Mouse (Mus musculus): Measurements from ENCODE around the gene Mical2.
A peak's percentile ranks its signal among the peaks of the same experiment; 100 is the strongest.

The Mical2 gene

DNA sequence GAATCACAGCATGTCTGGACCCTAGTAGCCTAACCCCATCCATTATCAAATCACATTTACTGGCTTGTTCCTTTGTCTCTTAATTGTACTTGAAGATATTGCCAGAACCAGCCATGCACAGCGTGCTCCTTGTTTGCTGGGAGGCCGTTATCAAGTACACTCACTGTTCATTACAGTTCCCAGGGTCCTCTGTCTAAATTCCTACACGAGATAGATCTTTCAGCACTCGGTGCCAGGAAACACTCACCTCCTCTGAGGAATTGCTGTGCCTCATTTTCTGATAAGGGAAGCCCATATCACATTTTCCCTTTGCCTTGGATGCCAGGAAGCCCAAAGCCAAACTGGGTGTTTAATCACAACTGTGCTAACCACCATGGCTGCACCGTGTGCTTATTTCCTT, 91.8 kb downstream of the Mical2 start:
- no peak for DNase-seq (ENCODE audit: inconsistent ontology term)

DNA sequence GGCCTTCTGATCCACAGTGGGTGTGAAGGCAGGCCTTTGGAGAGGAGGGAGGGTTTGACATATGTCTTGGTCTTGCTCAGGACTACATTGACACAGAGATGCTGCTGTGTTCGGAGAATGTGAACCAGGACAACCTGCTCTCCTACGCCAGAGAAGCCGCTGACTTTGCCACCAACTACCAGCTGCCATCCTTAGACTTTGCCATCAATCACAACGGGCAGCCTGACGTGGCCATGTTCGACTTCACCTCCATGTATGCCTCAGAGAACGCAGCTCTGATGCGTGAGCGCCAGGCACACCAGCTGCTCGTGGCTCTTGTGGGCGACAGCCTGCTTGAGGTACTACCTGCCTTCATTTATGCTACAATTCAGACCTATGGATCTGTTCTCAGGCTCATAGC, 92.7 kb downstream of the Mical2 start:
- no peak for DNase-seq (ENCODE audit: inconsistent ontology term)

DNA sequence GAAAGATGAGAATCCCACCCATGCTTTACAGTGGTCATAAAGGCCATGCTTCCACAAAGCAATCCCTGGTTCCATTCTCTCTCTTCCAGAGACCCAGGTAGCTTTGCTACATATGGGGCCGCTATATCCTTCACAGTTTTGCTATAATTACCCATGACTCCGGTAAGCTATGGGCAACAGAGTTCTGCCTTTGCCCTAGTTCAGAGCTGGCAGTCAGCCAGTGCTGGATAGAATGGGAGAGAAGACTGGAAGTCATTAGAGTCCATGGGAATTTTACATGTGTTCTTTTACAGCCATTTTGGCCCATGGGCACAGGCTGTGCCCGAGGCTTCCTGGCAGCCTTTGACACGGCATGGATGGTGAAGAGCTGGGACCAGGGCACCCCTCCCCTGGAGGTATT, 93.8 kb downstream of the Mical2 start:
- no peak for DNase-seq (ENCODE audit: inconsistent ontology term)

DNA sequence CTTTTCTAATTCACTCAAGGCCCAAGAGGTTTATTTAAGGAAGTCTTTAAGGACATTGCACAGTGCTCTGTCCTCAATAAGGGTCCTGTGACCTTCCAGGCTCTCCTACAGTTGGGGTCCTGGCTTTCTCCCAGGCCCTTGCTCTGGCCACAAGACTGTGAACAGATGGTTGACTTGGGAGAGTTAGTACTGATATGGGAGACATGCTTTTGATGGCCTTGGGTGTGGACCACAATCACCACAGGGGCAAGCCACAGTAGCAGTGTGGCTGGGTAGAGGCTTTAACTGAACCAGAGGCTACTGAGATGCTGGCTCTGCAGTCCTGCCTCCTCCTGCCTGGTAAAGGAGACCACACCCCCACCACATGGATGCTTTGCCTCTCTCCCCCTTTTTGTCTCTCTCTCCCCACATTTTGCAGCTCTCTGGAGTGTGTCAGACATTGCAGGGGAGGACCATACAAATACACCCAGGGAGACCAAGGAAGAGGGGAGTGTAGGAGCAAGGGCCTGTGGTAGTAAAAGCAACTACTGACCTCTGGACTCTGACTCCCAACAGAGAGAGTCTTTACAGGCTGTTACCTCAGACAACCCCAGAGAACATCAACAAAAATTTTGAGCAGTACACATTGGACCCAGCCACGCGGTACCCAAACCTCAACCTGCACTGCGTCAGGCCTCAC, 94.5 kb downstream of the Mical2 start:
- no peak for DNase-seq (ENCODE audit: inconsistent ontology term)

DNA sequence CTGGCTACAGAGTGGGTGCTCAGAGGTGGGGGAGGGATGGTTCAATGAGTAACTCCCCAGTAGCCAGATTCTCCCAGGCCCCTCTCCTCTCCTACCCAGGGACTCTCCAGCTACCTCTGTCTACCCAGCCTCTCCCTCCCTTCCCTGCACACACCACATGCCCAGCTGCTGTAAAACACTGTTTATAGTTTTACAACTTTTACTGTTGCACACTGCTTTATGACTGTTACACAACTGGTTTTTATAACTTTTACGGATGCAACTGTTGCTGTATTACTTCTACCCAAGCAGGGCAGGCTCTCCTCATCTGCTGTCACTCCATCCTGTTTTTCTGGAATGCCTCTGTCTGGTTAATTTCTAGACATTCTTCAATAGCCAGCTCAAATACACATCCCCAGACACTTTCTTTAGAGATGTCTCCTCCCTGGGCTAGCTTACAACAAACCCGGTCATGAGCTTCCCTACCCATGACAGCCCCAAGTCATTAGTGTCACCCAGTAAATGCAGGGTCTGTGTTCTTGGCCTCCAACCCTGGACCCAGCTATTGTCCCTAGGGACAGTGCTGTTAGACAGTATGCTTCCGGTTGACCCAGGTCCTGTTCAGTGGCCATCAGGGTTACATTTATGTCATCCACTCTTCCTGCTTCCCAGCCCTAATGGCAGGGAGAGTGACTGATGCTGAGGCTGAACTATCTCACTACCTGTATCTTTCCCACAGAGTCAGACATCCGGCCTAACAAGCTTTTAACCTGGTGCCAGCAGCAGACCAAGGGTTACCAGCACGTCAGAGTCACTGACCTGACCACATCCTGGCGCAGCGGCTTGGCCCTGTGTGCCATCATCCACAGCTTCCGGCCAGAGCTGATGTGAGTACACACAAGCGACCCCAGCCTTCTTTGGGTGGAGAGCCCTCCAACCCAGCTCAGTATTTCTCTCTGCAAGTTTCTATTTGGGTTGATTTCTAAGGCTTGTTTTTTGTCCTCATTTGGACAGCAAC, 96.4 kb downstream of the Mical2 start:
- DNase-seq (ENCODE audit: inconsistent ontology term), result no peak

DNA sequence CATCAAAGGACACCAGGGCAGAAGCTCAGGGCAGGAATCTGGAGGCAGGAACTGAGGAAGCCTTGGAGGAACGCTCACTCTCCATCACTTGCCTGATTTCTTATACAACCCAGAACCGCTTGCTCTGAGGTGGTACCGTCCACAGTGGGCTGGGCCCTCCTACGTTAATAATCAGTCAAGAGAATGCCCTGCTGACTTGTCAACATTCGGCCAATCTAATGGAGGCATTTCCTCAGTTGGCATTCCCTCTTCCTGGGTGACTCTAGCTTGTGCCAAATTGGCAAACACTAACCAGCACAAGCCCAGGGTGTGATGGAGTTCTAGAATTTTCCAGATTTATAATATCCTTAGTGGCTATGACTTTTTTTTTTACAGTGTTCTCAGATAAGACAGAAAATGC, 98.9 kb downstream of the Mical2 start:
- DNase-seq (ENCODE audit: inconsistent ontology term), result no peak

DNA sequence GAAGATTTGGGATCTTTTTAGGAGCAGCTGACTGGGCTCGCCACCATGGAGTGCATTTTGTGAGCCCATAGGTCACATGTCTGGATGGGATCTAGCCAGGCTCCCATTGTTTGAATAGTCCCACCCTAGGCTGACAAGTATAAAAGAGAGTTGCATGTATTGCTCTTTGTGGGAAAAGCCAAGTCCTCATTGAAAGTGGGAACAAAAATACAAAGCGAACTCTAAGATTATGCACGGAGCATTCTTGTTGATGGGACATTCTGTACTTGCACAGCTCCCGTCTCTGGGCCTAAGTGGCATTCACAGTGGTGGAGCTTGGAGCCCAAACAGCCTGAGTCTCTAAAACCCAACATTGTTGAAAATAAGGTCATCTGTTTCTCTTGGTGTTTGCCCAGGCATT, 101.2 kb downstream of the Mical2 start:
- no peak for DNase-seq (ENCODE audit: inconsistent ontology term)

DNA sequence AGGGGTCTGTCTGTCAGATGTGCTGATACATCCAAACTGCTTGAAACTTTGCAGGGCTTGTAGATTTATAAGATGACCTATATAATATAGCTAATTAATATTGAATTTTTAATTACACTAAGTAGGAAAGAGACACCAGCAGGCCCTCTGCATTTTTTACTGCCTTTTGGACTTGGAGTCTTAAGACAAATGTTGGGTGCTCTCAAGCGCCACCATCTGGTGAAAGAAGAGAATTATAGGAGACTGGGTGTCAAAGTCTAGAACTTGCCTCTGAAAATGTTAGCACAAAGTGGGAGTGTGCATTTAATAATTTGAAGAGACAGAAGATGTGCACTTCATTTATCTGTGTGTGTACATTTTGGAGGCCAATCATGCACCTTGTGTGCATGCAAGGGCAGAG, 103.3 kb downstream of the Mical2 start:
- no peak for DNase-seq (ENCODE audit: inconsistent ontology term)

DNA sequence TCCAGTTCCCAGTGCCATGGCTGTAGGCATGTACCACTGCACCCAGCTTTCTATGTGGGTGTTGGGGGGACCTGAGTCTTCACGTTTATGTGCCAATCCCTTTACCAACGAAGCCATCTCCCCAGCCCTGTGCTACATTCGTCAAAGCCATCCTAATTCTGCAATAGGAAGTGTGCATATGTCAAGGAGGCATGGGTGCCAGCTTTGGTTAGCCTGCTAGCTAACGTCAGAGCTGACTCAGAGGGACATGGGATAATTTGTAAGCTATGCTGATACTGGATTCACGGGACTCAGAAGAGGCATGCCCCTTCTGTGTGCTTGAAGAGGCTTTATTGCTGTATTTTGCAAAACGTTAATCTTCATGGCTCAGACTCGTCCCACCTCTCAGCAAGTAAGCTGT, 103.8 kb downstream of the Mical2 start:
- DNase-seq (ENCODE audit: inconsistent ontology term), result no peak

DNA sequence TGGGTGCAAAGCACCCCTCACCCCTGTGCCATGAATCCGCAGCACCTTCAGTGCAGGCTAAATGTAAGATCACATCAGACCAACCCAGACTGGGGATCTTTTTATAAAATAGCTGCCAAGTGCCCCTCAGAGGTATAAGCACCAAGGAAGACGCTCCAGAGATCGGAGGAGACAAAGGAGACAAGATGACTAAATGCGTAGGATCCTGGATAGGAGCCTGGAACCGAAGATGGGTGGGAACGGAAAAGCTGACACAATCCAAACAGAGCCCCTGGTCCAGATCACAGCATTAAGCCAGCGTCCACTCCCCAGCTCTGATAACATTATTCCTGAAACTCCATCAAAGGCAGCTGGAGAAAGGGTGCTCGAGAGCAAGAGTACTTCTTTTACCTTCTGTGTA, 105.3 kb downstream of the Mical2 start:
- DNase-seq (ENCODE audit: inconsistent ontology term), result no peak

DNA sequence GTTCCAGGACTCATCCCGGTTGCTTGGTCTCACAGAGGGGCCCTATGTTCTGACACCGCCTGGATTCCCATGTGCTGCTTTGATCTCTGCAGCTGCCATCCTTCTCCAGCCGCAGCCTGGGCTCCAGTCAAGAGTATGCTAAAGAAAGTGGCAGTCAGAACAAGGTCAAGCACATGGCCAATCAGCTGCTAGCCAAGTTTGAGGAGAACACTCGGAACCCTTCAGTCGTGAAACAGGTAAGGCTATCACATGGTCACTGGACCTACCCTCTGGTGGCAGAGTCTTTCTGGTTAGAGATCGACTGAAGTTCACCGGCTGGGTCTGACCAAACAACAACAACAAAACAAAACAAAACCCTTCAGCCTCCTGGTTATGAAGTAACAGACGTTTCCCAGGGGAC, 106.1 kb downstream of the Mical2 start:
- no peak for DNase-seq (ENCODE audit: inconsistent ontology term)

DNA sequence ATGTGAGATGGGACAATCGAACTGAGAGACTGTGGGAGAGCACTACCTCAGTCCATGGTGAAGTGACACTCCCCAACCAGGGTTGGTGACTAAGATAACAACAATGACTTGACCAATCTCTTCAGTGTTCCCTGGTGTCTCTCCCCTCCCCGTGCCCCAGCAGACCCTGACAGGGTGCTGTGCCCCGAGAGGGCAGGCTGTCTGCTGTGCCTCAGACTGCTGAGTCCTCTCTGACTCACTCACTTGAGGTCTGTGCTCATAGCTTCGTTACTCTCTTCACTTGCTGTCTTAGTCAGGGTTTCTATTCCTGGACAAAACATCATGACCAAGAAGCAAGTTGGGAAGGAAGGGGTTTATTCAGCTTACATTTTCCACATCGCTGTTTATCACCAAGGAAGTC, 106.8 kb downstream of the Mical2 start:
- DNase-seq (ENCODE audit: inconsistent ontology term), result peak; percentile 73

DNA sequence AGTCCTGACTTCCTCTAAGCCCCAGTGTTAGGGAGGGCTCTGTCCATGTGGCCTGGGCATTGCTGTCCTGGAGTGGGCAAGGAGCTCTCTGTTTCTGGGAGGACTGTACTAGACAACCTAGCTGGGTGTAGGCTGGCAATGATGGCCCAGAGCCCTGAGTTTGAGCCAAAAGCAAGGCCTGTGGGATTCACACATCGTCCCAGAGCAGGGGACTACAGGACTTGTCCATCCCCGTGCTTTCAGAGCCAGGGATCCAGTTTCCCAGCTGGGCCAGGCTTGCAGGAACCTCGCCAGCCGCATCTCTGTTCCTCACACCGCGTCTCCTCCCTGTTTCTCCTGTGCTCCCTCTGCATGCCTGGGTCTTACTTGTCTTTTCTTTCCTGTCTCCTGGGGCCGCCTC, 107.7 kb downstream of the Mical2 start:
- DNase-seq (ENCODE audit: inconsistent ontology term), result no peak

DNA sequence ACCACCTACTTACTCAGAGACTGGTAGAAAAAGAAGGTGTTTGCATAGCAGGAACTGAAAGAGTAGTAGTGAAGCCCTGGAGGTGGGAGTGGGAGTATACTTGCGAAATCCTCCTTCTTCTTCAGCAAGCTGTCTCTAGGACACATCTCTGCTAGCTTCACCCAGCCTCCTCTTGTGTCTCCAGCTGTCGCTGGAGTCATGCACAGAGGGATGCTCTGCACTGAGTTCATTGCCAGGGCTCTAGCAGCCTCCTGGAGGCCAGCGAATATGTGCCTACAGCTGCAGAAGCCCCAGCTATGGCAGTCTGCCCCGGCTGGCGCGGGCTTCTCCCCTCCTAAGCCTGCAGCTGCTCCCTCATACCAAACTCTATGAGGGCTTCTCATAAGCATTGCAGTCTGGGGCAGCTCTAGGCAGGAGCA, 110.6 kb downstream of the Mical2 start:
- no peak for DNase-seq (ENCODE audit: inconsistent ontology term)

DNA sequence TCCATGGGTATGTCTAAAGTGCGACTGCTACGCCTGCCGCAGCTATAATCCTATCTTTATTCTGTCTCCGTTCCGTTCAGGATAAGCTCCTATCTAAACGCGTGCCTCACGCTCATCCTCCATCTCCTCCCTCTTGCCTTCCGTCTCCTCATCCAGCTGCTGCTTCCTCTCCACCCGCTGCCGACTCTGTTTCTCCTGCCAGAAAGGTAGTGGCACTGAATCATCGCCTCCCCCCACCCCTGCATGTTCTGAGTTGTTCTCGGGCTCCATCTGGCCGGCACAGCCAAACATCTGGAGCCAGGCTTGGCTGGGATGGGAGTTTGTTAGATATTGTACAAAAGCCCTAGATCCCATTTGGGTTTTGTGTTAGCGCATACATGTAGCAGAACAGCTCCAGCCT, 111.1 kb downstream of the Mical2 start:
- DNase-seq (ENCODE audit: inconsistent ontology term), result no peak

DNA sequence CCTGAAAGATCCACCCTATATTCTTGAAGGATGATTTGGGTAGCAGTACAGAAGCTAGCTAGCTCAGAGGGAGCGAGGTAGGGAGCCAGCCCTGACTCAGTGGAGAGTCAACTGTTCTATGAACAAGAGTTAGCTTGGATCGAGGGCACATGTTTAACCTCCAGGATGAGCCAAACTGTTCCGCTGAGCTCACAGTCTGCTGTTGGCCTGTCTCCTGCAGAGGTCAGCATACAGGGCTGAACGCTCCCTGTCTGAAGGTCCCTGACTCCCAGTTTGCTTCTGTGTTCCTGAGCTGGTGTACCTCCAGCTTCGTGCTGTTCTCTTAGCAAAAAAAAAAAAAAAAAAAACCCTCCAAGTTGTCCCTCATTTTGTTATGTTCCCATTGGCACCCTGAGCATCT, 112.1 kb downstream of the Mical2 start:
- no peak for DNase-seq (ENCODE audit: inconsistent ontology term)

DNA sequence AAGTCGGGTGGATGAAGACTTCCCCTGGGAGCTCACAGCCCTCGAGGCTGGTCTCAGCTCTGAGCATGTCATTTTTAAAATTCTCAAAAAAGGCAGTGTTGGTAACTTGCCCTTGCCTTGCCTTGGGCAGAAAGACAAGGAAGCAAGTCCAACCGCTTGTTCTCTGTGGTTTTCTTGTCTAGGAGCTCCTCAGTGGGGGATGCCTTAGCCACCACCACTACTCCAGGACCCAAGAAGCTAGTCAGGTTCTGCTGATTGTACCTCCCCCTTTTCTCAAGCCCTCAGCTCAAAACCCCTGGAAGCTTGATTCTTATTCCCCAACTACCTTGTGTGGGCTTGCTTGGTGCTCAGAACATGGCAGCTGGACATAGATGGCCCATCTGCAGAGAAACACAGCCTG, 115.4 kb downstream of the Mical2 start:
- no peak for DNase-seq (ENCODE audit: inconsistent ontology term)

DNA sequence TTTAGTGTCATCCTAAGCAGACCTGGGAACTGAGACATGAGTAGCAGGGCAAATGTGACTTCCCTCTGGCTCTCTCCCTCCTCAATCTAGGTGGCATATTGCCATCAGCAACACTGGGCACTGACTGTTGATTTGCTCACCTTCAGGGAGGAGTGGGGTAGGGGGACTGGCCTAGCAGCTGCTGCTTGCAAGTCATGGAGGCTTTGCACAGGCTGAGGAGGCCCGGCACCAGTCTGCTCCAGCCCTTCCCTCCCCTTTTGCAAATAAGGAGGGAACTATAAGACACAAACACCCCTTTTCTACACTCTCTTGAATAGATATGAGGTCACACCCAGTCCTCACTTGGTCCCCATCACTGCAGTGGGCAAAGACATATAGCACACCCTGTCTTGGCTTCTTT, 120.0 kb downstream of the Mical2 start:
- DNase-seq (ENCODE audit: inconsistent ontology term), result no peak

DNA sequence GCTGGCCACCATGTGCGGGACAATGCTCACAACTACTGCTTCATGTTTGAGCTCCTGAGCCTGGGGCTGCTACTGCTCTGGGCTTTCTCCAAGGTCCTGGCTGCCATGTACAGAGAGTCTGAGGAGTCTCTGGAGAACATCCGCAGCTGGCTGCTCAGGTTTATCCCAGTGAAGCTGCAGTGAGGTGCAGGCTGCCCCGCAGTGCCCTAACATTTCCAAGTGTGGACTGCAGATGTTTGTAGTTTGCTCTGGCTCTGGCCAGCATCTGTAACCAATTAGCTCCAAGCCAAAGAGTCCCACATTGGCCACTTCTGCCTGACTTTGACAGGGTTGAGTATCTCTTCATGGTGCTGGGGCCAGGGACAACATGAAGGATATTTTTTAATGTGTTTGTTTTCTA, 125.9 kb downstream of the Mical2 start:
- DNase-seq (ENCODE audit: inconsistent ontology term), result no peak

DNA sequence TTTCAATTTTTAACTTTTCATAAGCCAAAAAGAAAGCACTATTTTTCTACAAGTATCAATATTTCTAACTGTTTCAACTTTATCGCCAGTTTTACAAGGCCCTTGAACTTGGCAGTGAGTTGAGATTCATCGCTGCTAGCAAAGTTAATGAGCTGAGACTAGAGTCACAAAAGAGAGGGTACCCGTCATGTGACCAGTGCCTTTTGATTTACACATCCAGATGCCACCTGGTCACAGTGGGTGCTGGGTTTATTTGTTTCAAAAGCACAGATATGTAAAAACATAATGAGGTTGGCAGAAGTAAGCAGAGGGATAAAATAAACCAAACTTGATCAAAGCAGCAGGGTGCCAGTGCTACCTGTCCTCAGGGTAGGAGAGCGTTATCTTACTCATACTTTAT, 126.3 kb downstream of the Mical2 start:
- DNase-seq (ENCODE audit: inconsistent ontology term), result no peak

DNA sequence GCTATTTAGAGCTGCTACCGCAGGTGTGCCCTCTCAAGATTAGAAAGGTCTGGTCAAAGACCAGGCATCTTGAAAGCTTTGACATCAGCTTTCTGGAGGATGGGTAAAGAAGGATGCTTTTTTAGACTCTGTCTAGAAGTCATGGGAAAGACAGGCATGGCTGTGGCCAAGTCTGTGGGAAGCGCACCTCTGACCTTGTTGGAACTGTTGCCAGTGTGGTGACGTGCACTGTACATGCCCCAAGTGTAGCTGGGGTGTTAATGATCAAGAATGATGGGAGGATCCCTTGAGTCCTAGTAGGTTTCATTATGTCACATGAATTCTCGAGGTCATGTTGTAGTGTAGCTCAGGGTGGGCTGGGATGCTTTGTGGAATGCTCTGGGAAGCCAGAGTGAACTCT, 127.4 kb downstream of the Mical2 start:
- no peak for DNase-seq (ENCODE audit: inconsistent ontology term)

DNA sequence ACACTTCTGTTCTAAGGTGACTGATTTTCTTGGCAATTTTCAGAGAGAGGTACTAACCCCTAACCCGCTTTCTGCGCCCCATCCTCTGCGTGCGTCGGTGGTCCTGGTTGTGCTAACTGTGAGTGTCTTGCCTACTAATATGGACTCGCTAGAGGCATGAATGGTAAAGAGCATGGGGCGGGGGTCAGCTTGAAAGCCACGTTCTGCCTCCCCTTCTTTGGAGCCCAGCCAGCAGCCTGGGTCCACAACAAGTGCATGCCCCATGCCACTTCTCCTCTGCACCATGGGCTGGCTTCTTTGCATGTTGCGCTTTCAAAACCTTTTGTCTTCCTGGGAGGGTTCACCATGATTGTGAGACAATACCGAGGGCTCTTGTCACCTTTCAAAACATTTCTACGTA, 128.3 kb downstream of the Mical2 start:
- no peak for DNase-seq (ENCODE audit: inconsistent ontology term)

DNA sequence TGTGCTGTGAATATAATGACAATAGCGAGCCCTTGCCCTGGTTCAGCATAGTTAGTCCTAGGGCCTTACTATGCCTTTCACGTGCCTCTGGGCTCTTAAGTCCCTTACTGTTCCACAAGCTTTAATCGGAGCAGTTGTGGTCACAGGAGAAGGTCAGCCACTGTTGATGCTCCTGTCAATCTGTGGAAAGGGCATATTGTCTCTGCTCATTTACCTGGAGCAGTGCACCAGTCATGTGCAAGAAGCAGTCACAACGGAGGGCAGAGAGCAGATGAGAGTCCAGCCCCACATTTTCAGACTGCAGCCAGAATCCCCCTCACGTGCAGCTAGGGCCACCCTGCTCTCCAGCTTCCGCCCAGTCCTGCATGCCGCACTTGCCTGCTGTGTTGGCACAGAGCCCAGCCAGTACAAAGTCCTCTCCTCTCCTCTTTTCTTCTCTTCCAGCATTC, 128.9 kb downstream of the Mical2 start:
- DNase-seq (ENCODE audit: inconsistent ontology term), result peak; percentile 45
